Mouse (Mus musculus) activated CD4-positive, CD25-positive, alpha-beta regulatory T cell (primary cell): ENCODE results near the gene Wnt9a. TPM values are rescaled to one million over a fixed set of nuclear protein-coding genes. Genes with fewer than 3 reads are reported as not detected.

Experiments used
- polyA plus RNA-seq, 2 experiments: library from polyadenylated mRNA; unstranded; fragments of 100-300 nt; shearing (Covaris generic); gene quantifications; one replicate each; pipeline ENCODE4 v1.2.1; 2017

Wnt9a gene
- polyA plus RNA-seq = under 1 TPM in 1 of 2 experiments, not detected in 1; 0.05 TPM

GRCm38 (mm10) chr11:59306461-59307421 is at the start of gene Wnt9a:
Gene Wnt9a, plus strand, starts transcription at chr11:59306928.

DNA sequence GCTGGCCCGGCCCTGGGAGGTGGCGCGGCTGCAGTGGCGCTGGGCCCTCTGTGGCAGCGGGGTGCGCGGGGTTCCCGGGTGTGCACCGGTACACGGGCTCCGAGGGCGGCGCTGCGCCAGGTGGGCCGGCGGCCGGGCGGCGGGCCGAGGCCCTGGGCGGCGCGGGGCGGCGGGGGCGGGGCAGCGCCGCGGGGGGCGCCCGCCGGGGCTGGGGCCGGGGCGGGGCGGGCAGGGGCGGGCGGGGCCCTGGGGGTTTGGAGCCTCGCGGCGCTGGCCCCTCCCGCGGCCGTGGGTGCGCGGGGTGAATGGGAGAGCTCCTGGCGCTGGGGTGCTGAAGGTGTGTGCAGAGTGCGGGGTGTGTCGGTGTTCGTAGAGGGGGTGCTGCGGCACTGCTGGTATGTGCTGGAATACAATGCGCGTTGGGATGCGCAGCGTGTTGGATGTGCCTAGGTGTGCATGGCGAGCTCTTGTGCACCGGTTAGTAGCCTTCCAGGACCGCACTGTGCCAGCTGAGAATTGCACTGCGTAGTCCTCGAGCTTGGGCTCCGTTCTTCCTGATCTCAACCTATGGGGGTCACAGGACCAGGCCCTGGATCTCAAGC is 15.9 kb upstream of the Wnt9a start, which contains the start of gene Wnt3a:
Gene Wnt3a (minus strand): TSS at position 51 of the 602 bp plus-strand sequence.

GRCm38 (mm10) chr11:59375475-59375874 is 68.7 kb downstream of the Wnt9a start, which contains the start of gene Prss38:
Gene Prss38, minus strand, starts transcription at chr11:59375657.

Other genes starting within 250 kb of the Wnt9a start
- gene Obscn, start 170.5 kb upstream of the Wnt9a start, polyA plus RNA-seq = under 1 TPM; 0.01 to 0.08 TPM
- 1 to 10 TPM; 8.4 to 9.3 TPM for gene Iba57, start 143.2 kb upstream of the Wnt9a start, polyA plus RNA-seq
- not detected for gene Gjc2, start 123.7 kb upstream of the Wnt9a start, polyA plus RNA-seq
- 100 to 1,000 TPM in 1 of 2 experiments, 10 to 100 TPM in 1; 64.2 to 103 TPM for gene Guk1, start 114.7 kb upstream of the Wnt9a start, polyA plus RNA-seq
- 10 to 100 TPM; 37.4 to 52.8 TPM for gene Mrpl55, start 104.4 kb upstream of the Wnt9a start, polyA plus RNA-seq
- gene 2310033P09Rik, start 98.6 kb upstream of the Wnt9a start, polyA plus RNA-seq = 10 to 100 TPM; 30.3 to 44.6 TPM
- 100 to 1,000 TPM; 488 to 499 TPM for gene Arf1, start 78.7 kb upstream of the Wnt9a start, polyA plus RNA-seq
- not detected for gene Wnt3a, start 16.2 kb upstream of the Wnt9a start, polyA plus RNA-seq
- under 1 TPM in 1 of 2 experiments, not detected in 1; 0.55 TPM for gene Prss38, start 68.7 kb downstream of the Wnt9a start, polyA plus RNA-seq
- gene Jmjd4, start 143.1 kb downstream of the Wnt9a start, polyA plus RNA-seq = 1 to 10 TPM; 8.7 to 9.5 TPM
- 10 to 100 TPM; 50.0 to 51.6 TPM for gene Snap47, start 144.3 kb downstream of the Wnt9a start, polyA plus RNA-seq
- gene Zfp867, start 165.5 kb downstream of the Wnt9a start, polyA plus RNA-seq = 1 to 10 TPM; 3.1 to 3.7 TPM
- gene Zkscan17, start 219.8 kb downstream of the Wnt9a start, polyA plus RNA-seq = 10 to 100 TPM; 13.2 to 19.7 TPM
- gene Nlrp3, start 234.6 kb downstream of the Wnt9a start, polyA plus RNA-seq = under 1 TPM in 1 of 2 experiments, not detected in 1; 0.11 TPM